Mouse (Mus musculus) thymus, postnatal 10 days (tissue): ENCODE measurements around the gene Sec23b.

ENCODE experiments used
- DNase-seq, 2 experiments: peaks; one replicate each; pipeline ENCODE4 v3.0.0; 2021; ENCODE audit warnings: low spot score in 2 of 2

Gene Sec23b

DNA sequence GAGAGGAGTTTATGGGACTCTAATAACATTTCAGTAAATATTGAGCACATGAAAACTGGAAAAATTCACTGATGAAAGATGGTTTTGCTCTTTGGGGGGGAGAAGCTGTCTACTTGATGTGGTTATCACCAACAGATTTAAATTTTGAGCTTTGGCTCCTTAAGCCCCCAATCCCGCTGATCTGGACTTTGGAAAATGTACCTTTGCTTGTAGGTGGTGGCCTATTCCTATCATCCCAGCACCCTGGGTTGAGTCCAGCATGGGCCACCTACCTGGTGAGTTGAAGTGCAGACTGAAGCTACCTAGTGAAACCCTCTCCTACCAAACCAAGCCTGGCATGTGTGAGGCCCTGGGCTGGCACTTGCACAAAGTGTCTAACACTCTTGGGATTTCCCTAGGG lies 45.5 kb downstream of the Sec23b start:
- no peak for DNase-seq

- no peak for DNase-seq
These were observed 57.9 kb downstream of the Sec23b start for GRCm38 (mm10) chr2:144613956-144614355.

DNA sequence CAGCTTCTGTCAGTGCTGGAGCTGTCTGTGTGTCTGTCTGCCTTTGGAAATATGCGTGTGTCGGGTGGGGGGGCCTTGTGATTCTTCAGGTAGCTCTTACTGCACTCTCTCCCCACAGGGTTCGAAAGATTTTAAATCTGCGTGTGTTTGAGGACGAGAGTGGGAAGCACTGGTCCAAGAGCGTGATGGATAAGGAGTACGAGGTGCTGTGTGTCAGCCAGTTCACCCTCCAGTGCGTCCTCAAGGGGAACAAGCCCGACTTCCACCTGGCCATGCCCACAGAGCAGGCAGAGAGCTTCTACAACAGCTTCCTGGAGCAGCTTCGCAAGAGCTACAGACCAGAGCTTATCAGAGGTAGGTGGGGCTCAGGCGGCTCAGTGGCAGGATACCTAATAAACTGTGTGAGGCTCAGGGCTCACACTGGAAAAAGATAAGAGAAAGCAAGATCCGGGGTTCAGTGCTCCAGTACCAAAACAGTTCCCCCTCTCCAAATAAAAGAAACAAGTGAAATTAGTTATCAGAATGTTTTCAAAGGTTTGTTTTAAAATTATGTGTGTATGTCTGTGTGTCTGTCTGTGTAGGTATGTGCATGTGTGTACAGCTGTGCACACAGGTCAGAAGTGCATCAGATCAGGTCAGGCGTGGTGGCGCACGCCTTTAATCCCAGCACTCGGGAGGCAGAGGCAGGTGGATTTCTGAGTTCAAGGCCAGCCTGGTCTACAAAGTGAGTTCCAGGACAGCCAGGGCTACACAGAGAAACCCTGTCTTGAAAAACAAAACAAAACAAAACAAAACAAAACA lies 61.2 kb downstream of the Sec23b start:
- DNase-seq, result no peak

DNA sequence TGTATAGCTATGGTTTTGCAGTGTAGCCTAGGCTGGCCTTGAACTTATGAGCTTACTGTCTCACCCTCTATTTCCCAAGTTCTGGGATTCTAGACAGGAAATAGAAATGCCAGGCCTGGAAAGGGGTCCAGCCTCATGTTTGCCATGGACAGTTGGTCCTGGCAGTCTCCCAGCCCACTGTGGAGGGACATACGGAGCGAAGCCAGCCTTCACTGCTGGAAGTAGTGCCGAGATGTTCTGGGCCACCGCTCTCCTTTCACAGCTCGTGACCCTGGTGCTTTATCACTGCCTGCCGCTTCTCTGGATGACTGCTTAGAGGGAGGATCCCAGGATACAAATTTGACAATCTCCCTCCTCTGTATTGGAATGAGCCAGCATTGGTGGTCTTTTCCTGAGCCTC lies 65.5 kb downstream of the Sec23b start:
- DNase-seq, result no peak

GRCm38 (mm10) chr2:144633551-144633950 lies 77.5 kb downstream of the Sec23b start:
- DNase-seq, result no peak

- no peak for DNase-seq
These were observed 78.2 kb downstream of the Sec23b start for GRCm38 (mm10) chr2:144634231-144634630.

DNA sequence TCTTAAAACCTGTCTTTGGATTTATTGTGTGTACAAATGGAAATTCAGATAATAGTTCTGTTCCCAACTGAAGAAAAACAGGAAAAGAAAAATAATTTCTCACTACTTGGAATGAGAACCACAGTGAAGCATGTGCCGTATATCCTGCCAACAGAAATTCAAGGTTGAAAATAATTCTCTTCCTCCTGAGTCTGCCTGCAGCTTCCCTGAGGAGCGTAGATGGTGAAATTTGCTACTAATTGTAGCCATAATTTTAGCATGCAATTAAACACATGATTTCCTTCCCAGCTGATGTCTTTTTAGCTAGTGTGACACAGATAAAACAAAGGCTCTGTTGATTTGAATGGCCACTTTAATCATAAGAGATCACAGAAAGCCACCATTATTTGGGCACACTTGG lies 78.7 kb downstream of the Sec23b start:
- no peak for DNase-seq

- DNase-seq, result peak in 1 of 2 experiments; percentile 50
These were observed 79.8 kb downstream of the Sec23b start for GRCm38 (mm10) chr2:144635644-144636320.

GRCm38 (mm10) chr2:144637204-144637603 lies 81.2 kb downstream of the Sec23b start:
- no peak for DNase-seq

- no peak for DNase-seq
These were observed 81.8 kb downstream of the Sec23b start for GRCm38 (mm10) chr2:144637671-144638395.

DNA sequence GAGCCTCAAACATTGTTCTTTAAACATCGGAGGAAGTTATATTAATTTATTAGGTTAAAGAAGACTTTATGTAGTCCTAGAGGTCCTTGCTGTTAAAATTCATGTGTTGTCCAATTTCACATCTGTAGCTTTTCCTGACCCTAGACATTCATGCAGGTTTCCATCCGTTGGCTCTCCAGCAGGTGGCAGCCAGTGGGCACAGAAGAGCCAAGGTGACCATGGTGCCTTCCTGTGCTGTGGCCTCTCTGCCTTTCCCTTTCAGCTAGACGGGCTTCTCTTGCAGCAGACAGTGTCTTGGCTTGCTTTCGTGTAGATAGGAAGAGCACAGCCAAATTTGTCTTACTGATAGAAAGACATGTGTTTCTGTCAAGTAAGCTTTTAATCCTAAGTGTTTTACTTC lies 82.7 kb downstream of the Sec23b start:
- no peak for DNase-seq

DNA sequence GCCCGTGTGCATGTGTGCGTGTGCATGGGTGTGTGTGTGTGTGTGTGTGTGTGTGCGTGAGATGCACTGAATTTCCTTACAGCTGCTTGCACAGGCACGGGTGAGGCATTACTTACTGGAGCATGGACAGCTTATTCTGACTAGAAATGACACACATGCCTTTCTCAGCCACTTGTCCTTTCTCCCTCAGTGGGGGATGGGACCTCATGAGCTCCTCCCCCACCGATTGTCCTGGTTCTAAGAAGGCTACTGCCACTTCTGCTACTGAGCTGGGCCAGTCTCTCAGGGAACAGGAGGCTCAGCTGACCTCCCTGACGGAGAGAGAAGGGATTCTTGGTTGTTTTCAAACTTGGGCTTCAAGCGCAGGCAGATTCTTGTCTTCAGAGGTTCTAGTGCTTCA lies 84.1 kb downstream of the Sec23b start:
- no peak for DNase-seq
